Mouse (Mus musculus): ENCODE data around the gene Atf1. TPM values are rescaled to one million over a fixed set of nuclear protein-coding genes. Genes with fewer than 3 reads are reported as not detected.
"Not testable (repeated sequence)": the region's sequence is repeated elsewhere in the genome, so short reads cannot be mapped to it uniquely, and the experiment has no call there.

Atf1 gene
- polyA plus RNA-seq, 1 experiment from 2014 or later: 54.4 TPM

- WGBS: 27% methylated on average over 9 of the region's 9 CpGs
- no peak for ATAC-seq (ENCODE audit: borderline replicate concordance, extremely low read depth, low FRiP score, low TSS enrichment)
- no peaks in the 10 kb centered on the region for H3K36me3 ChIP-seq
- H3K4me3 ChIP-seq: no peak overlapping the region
- no peak overlapping the region for H3K27ac ChIP-seq
- H3K9me3 ChIP-seq: no peaks in the 10 kb centered on the region
- no peak overlapping the region for H3K9ac ChIP-seq
- H3K4me1 ChIP-seq: no peaks in the 10 kb centered on the region
- no peak overlapping the region for H3K4me2 ChIP-seq
- no peaks in the 10 kb centered on the region; the same call in 1 of the 2 replicates for H3K27me3 ChIP-seq
Observed at GRCm38 (mm10) chr15:100269776-100270175, 42.2 kb downstream of the Atf1 start.

DNA sequence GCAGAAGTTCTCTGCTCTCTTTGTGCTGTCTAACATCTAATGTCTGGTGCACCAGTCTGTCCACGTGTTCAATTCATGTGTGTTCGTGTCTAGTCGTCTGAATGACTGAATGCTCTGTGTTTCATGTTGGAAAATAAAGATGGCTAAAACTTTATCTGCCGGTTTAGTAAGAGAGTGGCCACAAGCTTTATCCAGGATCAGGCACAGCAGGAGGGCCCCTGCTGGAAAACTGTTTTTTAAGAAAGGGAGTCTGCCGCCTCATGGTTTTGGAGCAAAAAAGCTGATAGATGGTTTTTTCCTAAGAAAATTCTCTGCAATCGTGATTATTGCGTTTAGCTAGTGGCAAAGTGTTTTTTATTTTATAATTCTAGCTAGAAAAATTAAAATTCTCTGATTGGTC lies 43.0 kb downstream of the Atf1 start:
- ATAC-seq (ENCODE audit: borderline replicate concordance, extremely low read depth, low FRiP score, low TSS enrichment); H3K4me3 ChIP-seq; H3K36me3 ChIP-seq; H3K27me3 ChIP-seq; H3K9me3 ChIP-seq; H3K4me1 ChIP-seq; H3K9ac ChIP-seq; H3K4me2 ChIP-seq; H3K27ac ChIP-seq: not testable (repeated sequence)
- WGBS: 40% methylated on average over 7 of the region's 7 CpGs

- H3K27ac ChIP-seq: no peak overlapping the region
- no peak overlapping the region for H3K9ac ChIP-seq
- H3K4me3 ChIP-seq: no peak overlapping the region
- H3K4me2 ChIP-seq: no peak overlapping the region
- WGBS: 72% methylated on average over 14 of the region's 14 CpGs
- H3K4me1 ChIP-seq: no peaks in the 10 kb centered on the region
- H3K27me3 ChIP-seq: no peaks in the 10 kb centered on the region; the same call in 1 of the 2 replicates
- ATAC-seq (ENCODE audit: borderline replicate concordance, extremely low read depth, low FRiP score, low TSS enrichment): no peak
- no peaks in the 10 kb centered on the region for H3K36me3 ChIP-seq
- no peaks in the 10 kb centered on the region for H3K9me3 ChIP-seq
Observed at GRCm38 (mm10) chr15:100271411-100271810, 43.8 kb downstream of the Atf1 start.

DNA sequence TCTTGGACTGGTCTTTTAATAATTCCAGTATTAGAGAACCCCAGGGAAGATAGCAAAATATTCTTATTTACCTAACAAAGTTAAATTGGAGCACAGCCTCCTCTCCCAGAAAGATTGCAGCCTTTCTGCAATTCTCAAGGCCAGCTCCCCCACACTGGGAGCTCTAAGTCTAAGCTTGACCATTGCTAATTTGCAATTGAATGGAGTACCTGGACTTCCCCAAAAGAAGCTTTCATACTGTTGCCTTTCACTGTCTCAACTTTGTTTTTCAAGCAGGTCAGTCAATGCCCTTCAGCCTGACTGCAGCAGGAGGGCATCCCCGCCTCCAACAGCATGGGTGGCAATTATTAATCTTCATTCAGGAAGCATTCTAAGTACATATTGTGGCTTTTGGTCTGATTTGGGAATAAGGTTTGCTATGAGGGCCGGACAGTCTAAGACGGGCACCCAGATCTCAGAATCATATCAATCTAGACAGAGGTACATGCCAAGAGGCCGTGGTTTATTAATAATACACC lies 46.2 kb downstream of the Atf1 start:
- 85% methylated on average over 4 of the region's 4 CpGs for WGBS
- not testable (repeated sequence) for H3K9ac ChIP-seq; ATAC-seq (ENCODE audit: borderline replicate concordance, extremely low read depth, low FRiP score, low TSS enrichment); H3K4me3 ChIP-seq; H3K4me1 ChIP-seq; H3K4me2 ChIP-seq; H3K9me3 ChIP-seq; H3K27ac ChIP-seq; H3K36me3 ChIP-seq; H3K27me3 ChIP-seq

DNA sequence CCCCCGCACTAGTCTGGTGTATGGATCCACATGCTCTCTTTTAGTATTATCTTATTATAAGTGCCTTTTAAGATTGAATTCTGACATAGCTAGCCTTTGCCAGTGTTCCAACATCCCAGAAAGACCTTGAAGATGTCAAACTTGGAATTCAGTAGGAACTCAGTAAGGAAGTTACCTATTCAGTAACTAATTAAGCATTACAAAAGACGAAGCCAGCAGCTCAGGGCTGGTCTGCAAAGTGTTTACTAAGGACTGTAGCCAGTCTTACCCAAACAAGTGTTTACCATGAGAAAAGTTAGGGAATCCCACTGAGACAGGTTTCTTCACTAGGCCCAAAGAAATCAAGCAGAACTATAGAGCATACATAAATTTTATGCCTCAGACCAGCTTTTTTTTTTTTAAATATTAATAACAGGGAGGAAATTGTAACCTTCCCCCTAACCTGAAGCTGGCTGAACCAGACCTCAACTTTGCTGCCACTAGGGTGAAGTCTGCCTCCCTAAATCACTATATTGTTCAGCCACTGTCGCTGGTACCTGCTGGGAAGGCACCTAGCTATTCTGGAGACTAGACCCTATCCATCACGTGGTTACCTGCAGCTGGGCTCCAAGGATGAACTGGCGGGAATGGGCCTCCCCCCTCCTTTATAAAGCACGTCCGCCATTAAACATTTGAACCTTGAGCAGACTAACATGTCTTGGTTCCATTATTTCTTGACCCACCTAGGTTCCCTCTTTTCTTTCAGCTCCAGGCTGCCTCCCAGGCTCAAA lies 47.4 kb downstream of the Atf1 start:
- Histone ChIP-seq H3K4me1 (no peaks in the 10 kb centered on the region), H3K9ac (no peak overlapping the region), H3K4me3 (no peak overlapping the region), H3K9me3 (no peaks in the 10 kb centered on the region), H3K4me2 (no peak overlapping the region), H3K27ac (no peak overlapping the region), H3K36me3 (no peaks in the 10 kb centered on the region), H3K27me3 (no peaks in the 10 kb centered on the region)
- WGBS: 84% methylated on average over 7 of the region's 7 CpGs
- ATAC-seq (ENCODE audit: borderline replicate concordance, extremely low read depth, low FRiP score, low TSS enrichment): no peak

DNA sequence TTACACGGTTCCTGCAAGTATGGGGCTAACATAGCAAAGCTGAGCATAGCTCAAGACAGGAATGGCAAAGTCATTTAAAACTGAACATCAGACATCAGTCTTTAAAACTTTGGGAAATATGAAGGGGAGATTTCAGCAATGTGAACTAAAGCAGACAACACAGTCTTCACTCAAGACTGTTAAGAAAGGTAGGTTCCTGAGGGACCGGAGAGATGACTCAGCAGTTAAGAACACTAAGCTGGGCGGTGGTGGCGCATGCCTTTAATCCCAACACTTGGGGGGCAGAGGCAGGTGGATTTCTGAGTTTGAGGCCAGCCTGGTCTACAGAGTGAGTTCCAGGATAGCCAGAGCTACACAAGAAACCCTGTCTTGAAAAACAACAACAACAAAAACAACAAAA lies 48.8 kb downstream of the Atf1 start:
- no peak overlapping the region for H3K27ac ChIP-seq
- H3K9ac ChIP-seq: no peak overlapping the region
- no peak for ATAC-seq (ENCODE audit: borderline replicate concordance, extremely low read depth, low FRiP score, low TSS enrichment)
- H3K27me3 ChIP-seq: no peaks in the 10 kb centered on the region
- H3K36me3 ChIP-seq: no peaks in the 10 kb centered on the region
- WGBS: 90% methylated on average over 4 of the region's 4 CpGs
- H3K4me1 ChIP-seq: no peaks in the 10 kb centered on the region
- no peak overlapping the region for H3K4me3 ChIP-seq
- no peak overlapping the region for H3K4me2 ChIP-seq
- no peaks in the 10 kb centered on the region for H3K9me3 ChIP-seq

GRCm38 (mm10) chr15:100277586-100277985 lies 50.0 kb downstream of the Atf1 start:
- no peak overlapping the region for H3K4me3 ChIP-seq
- H3K27ac ChIP-seq: no peak overlapping the region
- H3K4me1 ChIP-seq: no peaks in the 10 kb centered on the region
- H3K9me3 ChIP-seq: no peaks in the 10 kb centered on the region
- H3K4me2 ChIP-seq: no peak overlapping the region
- whole genome bisulfite sequencing: 79% methylated on average over 3 of the region's 3 CpGs
- H3K9ac ChIP-seq: no peak overlapping the region
- no peaks in the 10 kb centered on the region for H3K36me3 ChIP-seq
- no peaks in the 10 kb centered on the region for H3K27me3 ChIP-seq
- ATAC-seq (ENCODE audit: borderline replicate concordance, extremely low read depth, low FRiP score, low TSS enrichment): no peak

GRCm38 (mm10) chr15:100280626-100281025 lies 53.0 kb downstream of the Atf1 start, which contains the start of gene Tmprss12:
TSS of gene Tmprss12 (plus strand) at chr15:100280837.
- no peak for ATAC-seq (ENCODE audit: borderline replicate concordance, extremely low read depth, low FRiP score, low TSS enrichment)
- no peaks in the 10 kb centered on the region for H3K27me3 ChIP-seq
- no peak within 1 kb of the TSS for H3K27ac ChIP-seq
- no peaks in the 10 kb centered on the region for H3K4me1 ChIP-seq
- no peak within 1 kb of the TSS for H3K9ac ChIP-seq
- no peak within 1 kb of the TSS for H3K4me3 ChIP-seq
- WGBS: 92% methylated on average over 20 of the region's 20 CpGs
- H3K4me2 ChIP-seq: no peak within 1 kb of the TSS
- no peaks in the 10 kb centered on the region for H3K9me3 ChIP-seq
- no peaks in the 10 kb centered on the region for H3K36me3 ChIP-seq

DNA sequence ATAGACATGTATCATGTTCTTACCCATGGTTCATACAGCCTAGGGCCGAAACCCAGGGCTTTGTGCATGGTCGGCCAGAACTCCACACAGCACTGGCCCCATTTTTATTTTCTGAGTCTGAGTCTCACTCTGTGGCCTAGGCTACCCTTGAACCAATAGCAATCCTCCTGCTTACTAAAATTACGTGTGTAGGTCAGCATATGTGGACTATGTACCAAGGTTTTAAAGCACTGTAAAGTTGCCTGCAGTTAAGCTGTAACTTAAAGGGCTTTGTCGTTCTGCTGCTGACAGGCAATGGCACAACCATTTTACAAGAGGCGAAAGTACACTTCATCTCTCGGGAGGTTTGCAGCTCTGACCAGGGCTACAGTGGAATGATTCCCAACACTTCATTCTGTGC lies 61.4 kb downstream of the Atf1 start:
- no peak overlapping the region for H3K9ac ChIP-seq
- H3K27ac ChIP-seq: no peak overlapping the region
- WGBS: 83% methylated on average over 6 of the region's 6 CpGs
- H3K9me3 ChIP-seq: no peaks in the 10 kb centered on the region
- H3K4me1 ChIP-seq: no peaks in the 10 kb centered on the region
- no peak overlapping the region for H3K4me3 ChIP-seq
- no peaks in the 10 kb centered on the region for H3K27me3 ChIP-seq
- H3K4me2 ChIP-seq: no peak overlapping the region
- ATAC-seq (ENCODE audit: borderline replicate concordance, extremely low read depth, low FRiP score, low TSS enrichment): no peak
- H3K36me3 ChIP-seq: no peaks in the 10 kb centered on the region

- H3K4me3 ChIP-seq: no peak overlapping the region
- ATAC-seq (ENCODE audit: borderline replicate concordance, extremely low read depth, low FRiP score, low TSS enrichment): no peak
- H3K36me3 ChIP-seq: no peaks in the 10 kb centered on the region
- no peak overlapping the region for H3K4me2 ChIP-seq
- H3K27me3 ChIP-seq: no peaks in the 10 kb centered on the region
- 77% methylated on average over 5 of the region's 5 CpGs for WGBS
- H3K27ac ChIP-seq: no peak overlapping the region
- H3K9me3 ChIP-seq: no peaks in the 10 kb centered on the region
- no peaks in the 10 kb centered on the region for H3K4me1 ChIP-seq
- no peak overlapping the region for H3K9ac ChIP-seq
Observed at GRCm38 (mm10) chr15:100290858-100291257, 63.2 kb downstream of the Atf1 start.

DNA sequence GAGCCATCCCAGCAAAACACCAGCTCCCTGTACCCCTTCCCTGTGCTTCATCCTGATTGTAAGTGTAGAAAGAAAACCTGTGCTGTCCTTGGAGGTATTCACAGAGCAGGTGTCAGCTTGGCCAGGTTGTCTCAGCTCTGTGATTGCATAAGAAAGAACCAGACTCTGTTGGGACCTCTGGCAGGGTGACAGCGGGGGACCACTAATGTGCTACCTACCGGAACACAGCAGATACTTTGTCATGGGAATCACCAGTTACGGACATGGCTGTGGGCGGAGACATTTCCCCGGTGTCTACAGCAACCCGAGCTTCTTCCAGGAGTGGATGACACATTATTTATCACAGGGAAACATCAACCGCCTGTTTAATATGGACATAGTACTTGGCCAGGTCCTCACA lies 64.7 kb downstream of the Atf1 start:
- H3K27me3 ChIP-seq: no peaks in the 10 kb centered on the region
- no peak overlapping the region for H3K4me2 ChIP-seq
- no peaks in the 10 kb centered on the region for H3K36me3 ChIP-seq
- WGBS: 42% methylated on average over 7 of the region's 7 CpGs
- no peak overlapping the region for H3K4me3 ChIP-seq
- ATAC-seq (ENCODE audit: borderline replicate concordance, extremely low read depth, low FRiP score, low TSS enrichment): no peak
- H3K27ac ChIP-seq: no peak overlapping the region
- H3K9me3 ChIP-seq: no peaks in the 10 kb centered on the region
- H3K9ac ChIP-seq: no peak overlapping the region
- H3K4me1 ChIP-seq: no peaks in the 10 kb centered on the region

- WGBS: 90% methylated on average over 5 of the region's 5 CpGs
Observed at GRCm38 (mm10) chr15:100297856-100298255, 70.2 kb downstream of the Atf1 start.

More at GRCm38 (mm10) chr15:100297856-100298255, 70.2 kb downstream of the Atf1 start:
- H3K4me1 ChIP-seq: no peaks in the 10 kb centered on the region
- no peaks in the 10 kb centered on the region for H3K9me3 ChIP-seq
- no peaks in the 10 kb centered on the region for H3K36me3 ChIP-seq
- no peak for ATAC-seq (ENCODE audit: borderline replicate concordance, extremely low read depth, low FRiP score, low TSS enrichment)
- no peaks in the 10 kb centered on the region for H3K27me3 ChIP-seq
- H3K9ac ChIP-seq: no peak overlapping the region
- H3K4me2 ChIP-seq: no peak overlapping the region
- no peak overlapping the region for H3K27ac ChIP-seq
- no peak overlapping the region for H3K4me3 ChIP-seq

All from lung, embryonic 15.5 days (tissue).